Mouse (Mus musculus): ENCODE data around the gene 4930524B15Rik. TPM values are rescaled to one million over a fixed set of nuclear protein-coding genes. Genes with fewer than 3 reads are reported as not detected.

4930524B15Rik gene
- polyA plus RNA-seq, 1 experiment, result not detected

- H3K4me1 ChIP-seq (ENCODE audit: control insufficient read depth), result no peaks in the 10 kb centered on the region; the same call in 1 of the 2 replicates
- no peaks in the 10 kb centered on the region for H3K36me3 ChIP-seq (ENCODE audit: control insufficient read depth)
- no peak overlapping the region for H3K4me3 ChIP-seq (replicated peaks)
- TF ChIP-seq TAL1 (IDR thresholded peaks at IDR 0.05; ENCODE audit: low read length), result no peak
- TF ChIP-seq GATA1 (IDR thresholded peaks at IDR 0.05; ENCODE audit: low read length), result no peak
- no peaks in the 10 kb centered on the region; the same call in 1 of the 2 replicates for H3K9me3 ChIP-seq (ENCODE audit: control insufficient read depth, low read length)
- no peaks in the 10 kb centered on the region for H3K27me3 ChIP-seq (ENCODE audit: control insufficient read depth)
These were observed 43.5 kb downstream of the 4930524B15Rik start for GRCm38 (mm10) chr11:32008852-32009251.

DNA sequence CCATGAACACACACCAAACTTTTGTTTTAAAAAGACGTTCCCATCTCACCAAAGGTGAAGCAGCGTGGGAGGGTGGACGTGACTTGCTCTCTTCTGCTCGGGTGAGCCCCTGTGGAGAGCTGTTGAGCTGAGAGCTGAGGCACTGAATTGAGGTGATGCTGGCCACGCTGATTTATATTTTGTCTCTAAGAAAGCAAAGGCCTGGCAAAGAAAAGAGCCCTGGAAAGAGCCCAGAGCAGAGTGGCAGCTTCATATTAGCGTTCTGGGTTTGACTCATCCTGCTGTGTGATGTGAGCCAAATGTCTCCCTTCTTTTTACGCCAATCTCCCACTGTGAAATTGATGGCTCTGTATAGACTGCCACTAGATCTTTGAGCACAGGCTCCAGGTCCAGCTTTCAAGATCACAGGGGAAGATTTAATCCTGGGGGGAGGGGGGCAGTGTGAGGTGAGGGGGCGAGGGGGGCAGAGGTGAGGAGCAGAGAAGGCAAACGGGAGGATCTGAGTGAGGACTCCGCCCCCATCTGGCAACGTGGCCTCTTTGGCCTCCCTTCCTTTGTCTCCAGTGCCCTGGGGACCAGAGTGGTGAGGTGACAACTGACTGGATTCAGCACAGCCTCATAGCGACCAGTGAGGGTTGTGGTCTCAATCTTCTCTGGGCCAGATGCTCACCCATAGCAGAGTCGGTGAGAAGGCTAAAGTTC, 44.7 kb downstream of the 4930524B15Rik start:
- H3K9me3 ChIP-seq (ENCODE audit: control insufficient read depth, low read length), result no peaks in the 10 kb centered on the region; the same call in 1 of the 2 replicates
- no peak for TF ChIP-seq GATA1 (IDR thresholded peaks at IDR 0.05; ENCODE audit: low read length)
- TF ChIP-seq TAL1 (IDR thresholded peaks at IDR 0.05; ENCODE audit: low read length), result no peak
- H3K4me1 ChIP-seq (ENCODE audit: control insufficient read depth), result no peaks in the 10 kb centered on the region; the same call in 1 of the 2 replicates
- no peaks in the 10 kb centered on the region for H3K27me3 ChIP-seq (ENCODE audit: control insufficient read depth)
- no peak overlapping the region for H3K4me3 ChIP-seq (replicated peaks)
- no peaks in the 10 kb centered on the region for H3K36me3 ChIP-seq (ENCODE audit: control insufficient read depth)

- Histone ChIP-seq H3K9me3 (ENCODE audit: control insufficient read depth, low read length) (no peaks in the 10 kb centered on the region; the same call in 1 of the 2 replicates), H3K4me1 (ENCODE audit: control insufficient read depth) (no peaks in the 10 kb centered on the region; the same call in 1 of the 2 replicates), H3K27me3 (ENCODE audit: control insufficient read depth) (no peaks in the 10 kb centered on the region), H3K36me3 (ENCODE audit: control insufficient read depth) (no peaks in the 10 kb centered on the region), H3K4me3 (replicated peaks) (no peak overlapping the region)
- TF ChIP-seq GATA1 (IDR thresholded peaks at IDR 0.05; ENCODE audit: low read length) (no peak), TAL1 (IDR thresholded peaks at IDR 0.05; ENCODE audit: low read length) (no peak)
These were observed 45.2 kb downstream of the 4930524B15Rik start for GRCm38 (mm10) chr11:32010663-32010970.

DNA sequence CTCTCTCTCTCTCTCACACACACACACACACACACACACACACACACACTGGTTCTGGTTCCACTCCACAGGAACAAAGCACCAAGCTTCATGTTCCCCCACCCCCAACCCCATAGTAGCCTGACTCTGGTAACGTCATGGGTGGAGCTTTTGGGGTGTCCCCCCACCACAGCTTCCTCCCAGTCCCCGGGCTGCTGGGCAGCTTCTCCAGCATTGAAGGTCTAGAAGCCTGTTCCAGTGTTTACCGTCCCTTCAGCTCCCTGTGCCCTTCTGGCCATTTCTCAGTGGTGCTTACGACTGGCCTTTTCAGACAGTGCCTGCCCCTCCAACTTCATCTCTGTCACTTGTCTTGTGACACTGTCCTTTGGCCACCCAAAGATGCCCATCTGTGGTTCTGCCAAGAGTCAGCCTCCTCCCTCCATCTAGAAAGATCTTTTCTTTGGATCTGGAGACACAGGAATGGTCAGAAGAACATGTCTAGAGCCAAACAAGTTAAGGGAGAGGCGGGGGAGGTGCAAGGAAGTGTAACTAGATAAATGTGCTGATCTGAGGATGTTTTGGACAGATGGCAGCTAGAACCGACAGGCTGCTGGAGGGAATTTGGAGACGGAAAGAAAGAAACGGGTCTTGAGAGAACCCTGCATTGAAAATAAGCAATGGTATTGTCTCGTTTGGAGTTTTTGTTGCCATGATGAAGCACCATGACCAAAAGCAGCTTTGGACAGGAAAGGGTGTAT, 46.6 kb downstream of the 4930524B15Rik start:
- no peaks in the 10 kb centered on the region for H3K27me3 ChIP-seq (ENCODE audit: control insufficient read depth)
- no peaks in the 10 kb centered on the region for H3K36me3 ChIP-seq (ENCODE audit: control insufficient read depth)
- H3K4me3 ChIP-seq (replicated peaks), result no peak overlapping the region
- no peaks in the 10 kb centered on the region; the same call in 1 of the 2 replicates for H3K9me3 ChIP-seq (ENCODE audit: control insufficient read depth, low read length)
- no peak for TF ChIP-seq TAL1 (IDR thresholded peaks at IDR 0.05; ENCODE audit: low read length)
- no peak for TF ChIP-seq GATA1 (IDR thresholded peaks at IDR 0.05; ENCODE audit: low read length)
- H3K4me1 ChIP-seq (ENCODE audit: control insufficient read depth), result no peaks in the 10 kb centered on the region

DNA sequence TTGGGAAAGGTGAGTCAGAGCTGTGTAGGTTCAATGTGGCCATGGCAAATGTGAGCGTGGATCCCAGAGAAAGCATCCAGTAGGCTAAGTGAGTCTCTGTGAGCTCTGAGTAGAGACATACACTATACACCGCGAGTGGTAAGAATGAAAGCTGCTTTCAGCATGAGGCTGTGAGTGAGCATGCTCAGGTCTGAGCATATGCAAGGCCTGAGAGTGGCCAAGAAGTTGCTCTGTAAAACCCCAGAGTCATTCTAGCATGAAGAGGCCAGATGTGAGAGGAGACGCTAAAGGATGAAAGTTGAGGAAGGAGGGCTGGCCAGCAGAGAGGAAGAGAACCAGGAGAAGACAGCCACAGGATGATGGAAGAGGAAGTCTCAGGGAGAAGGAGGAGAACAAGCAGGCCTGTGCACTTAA, 47.6 kb downstream of the 4930524B15Rik start:
- H3K36me3 ChIP-seq (ENCODE audit: control insufficient read depth), result no peaks in the 10 kb centered on the region
- no peaks in the 10 kb centered on the region for H3K9me3 ChIP-seq (ENCODE audit: control insufficient read depth, low read length)
- no peak for TF ChIP-seq GATA1 (IDR thresholded peaks at IDR 0.05; ENCODE audit: low read length)
- TF ChIP-seq TAL1 (IDR thresholded peaks at IDR 0.05; ENCODE audit: low read length), result no peak
- no peaks in the 10 kb centered on the region for H3K27me3 ChIP-seq (ENCODE audit: control insufficient read depth)
- H3K4me1 ChIP-seq (ENCODE audit: control insufficient read depth), result peaks cover 3% of the 10 kb centered on the region
- H3K4me3 ChIP-seq (replicated peaks), result no peak overlapping the region

- H3K4me1 ChIP-seq (ENCODE audit: control insufficient read depth), result peaks cover 7% of the 10 kb centered on the region
These were observed 48.2 kb downstream of the 4930524B15Rik start for GRCm38 (mm10) chr11:32013561-32013960.

GRCm38 (mm10) chr11:32018201-32018600, 52.8 kb downstream of the 4930524B15Rik start:
- no peaks in the 10 kb centered on the region for H3K9me3 ChIP-seq (ENCODE audit: control insufficient read depth, low read length)
- no peaks in the 10 kb centered on the region for H3K36me3 ChIP-seq (ENCODE audit: control insufficient read depth)
- H3K27me3 ChIP-seq (ENCODE audit: control insufficient read depth), result no peaks in the 10 kb centered on the region
- H3K4me1 ChIP-seq (ENCODE audit: control insufficient read depth), result peaks cover 9% of the 10 kb centered on the region
- TF ChIP-seq GATA1 (IDR thresholded peaks at IDR 0.05; ENCODE audit: low read length) (no peak), TAL1 (IDR thresholded peaks at IDR 0.05; ENCODE audit: low read length) (no peak)
- H3K4me3 ChIP-seq (replicated peaks), result no peak overlapping the region

More at GRCm38 (mm10) chr11:32013561-32013960, 48.2 kb downstream of the 4930524B15Rik start:
- no peaks in the 10 kb centered on the region for H3K27me3 ChIP-seq (ENCODE audit: control insufficient read depth)
- TF ChIP-seq GATA1 (IDR thresholded peaks at IDR 0.05; ENCODE audit: low read length) (no peak), TAL1 (IDR thresholded peaks at IDR 0.05; ENCODE audit: low read length) (no peak)
- H3K9me3 ChIP-seq (ENCODE audit: control insufficient read depth, low read length), result no peaks in the 10 kb centered on the region
- H3K36me3 ChIP-seq (ENCODE audit: control insufficient read depth), result no peaks in the 10 kb centered on the region
- H3K4me3 ChIP-seq (replicated peaks), result no peak overlapping the region

- no peak for TF ChIP-seq TAL1 (IDR thresholded peaks at IDR 0.05; ENCODE audit: low read length)
- no peak for TF ChIP-seq GATA1 (IDR thresholded peaks at IDR 0.05; ENCODE audit: low read length)
- peaks cover 9% of the 10 kb centered on the region for H3K4me1 ChIP-seq (ENCODE audit: control insufficient read depth)
- H3K9me3 ChIP-seq (ENCODE audit: control insufficient read depth, low read length), result no peaks in the 10 kb centered on the region
- no peaks in the 10 kb centered on the region for H3K36me3 ChIP-seq (ENCODE audit: control insufficient read depth)
- H3K4me3 ChIP-seq (replicated peaks), result no peak overlapping the region
- no peaks in the 10 kb centered on the region for H3K27me3 ChIP-seq (ENCODE audit: control insufficient read depth)
These were observed 54.9 kb downstream of the 4930524B15Rik start for GRCm38 (mm10) chr11:32020031-32020965.
